Mouse (Mus musculus) heart, postnatal 36 days (tissue): ENCODE data around the gene Sim1. TPM values are rescaled to one million over a fixed set of nuclear protein-coding genes. Genes with fewer than 3 reads are reported as not detected.

Experiments
- DNase-seq, 2 experiments: peaks; one replicate each; pipeline ENCODE4 v3.0.0; 2021 to 2022
- intact Hi-C: fragments of 180-260 bp; cut with DNase I; formaldehyde crosslinking; loops from one replicate; pipeline ENCODE4 v1.15.1; 2025
- total RNA-seq, 2 experiments: library from RNA; stranded (reverse); gene quantifications; 2 replicates each; pipeline ENCODE4 v1.2.3; 2021

The Sim1 gene
- total RNA-seq, 2 experiments from 2014 or later: not detected

GRCm38 (mm10) chr10:51023308-51024279 is 129.0 kb downstream of the Sim1 start:
- no peak for DNase-seq
- intact Hi-C loops: no loop called here
